30 mouse cellular contexts compared by ENCODE assay signal in genomic region chr6:98620886-98621285, GRCm38 (mm10).
DNase-seq lines count a peak whose midpoint lies in the region; ATAC-seq and TF ChIP-seq lines count a peak whose summit lies in the region.
"Had no signal": no experiment of that assay in that cellular context is flagged by ENCODE, and none has a peak within 500 bp of the region (broad histone marks: within the 10 kb centered on the region; RNA-seq: fewer than 3 reads in every experiment).

No protein-coding gene starts in this region.

- no peak overlapping the region for H3K4me2 ChIP-seq in lung, postnatal 0 days (replicated peaks; ENCODE audit: low read depth, low read length)
- H3K4me2 ChIP-seq: embryonic facial prominence, embryonic 12.5 days; embryonic facial prominence, embryonic 15.5 days; heart, embryonic 12.5 days; heart, embryonic 15.5 days; hindbrain, embryonic 13.5 days had no signal

- peak; percentile 43; the same call in 1 of the 2 replicates for ATAC-seq in lung, postnatal 0 days
- ATAC-seq: forebrain, embryonic 14.5 days; forebrain, postnatal 0 days; hindbrain, embryonic 16.5 days; Patski had no signal

- H3K9ac ChIP-seq in lung, postnatal 0 days (replicated peaks; ENCODE audit: low read depth): no peak overlapping the region
- H3K9ac ChIP-seq: embryonic facial prominence, embryonic 12.5 days; embryonic facial prominence, embryonic 15.5 days; forebrain, postnatal 0 days; heart, embryonic 12.5 days; heart, embryonic 15.5 days; hindbrain, embryonic 13.5 days had no signal

- no peak overlapping the region for H3K4me3 ChIP-seq in lung, postnatal 0 days (ENCODE audit: low read depth, low read length)
- H3K4me3 ChIP-seq: embryonic facial prominence, embryonic 12.5 days; embryonic facial prominence, embryonic 15.5 days; gastrocnemius, adult 2 months; heart, embryonic 12.5 days; heart, embryonic 15.5 days; hindbrain, embryonic 10.5 days; hindbrain, embryonic 13.5 days had no signal

- TF ChIP-seq CTCF in lung, postnatal 0 days (IDR thresholded peaks at IDR 0.05): no peak

- H3K36me3 ChIP-seq in lung, postnatal 0 days (ENCODE audit: insufficient read depth, low read length): no peaks in the 10 kb centered on the region
- H3K36me3 ChIP-seq: embryonic facial prominence, embryonic 12.5 days; embryonic facial prominence, embryonic 15.5 days; G1E; heart, embryonic 12.5 days; heart, embryonic 15.5 days; hindbrain, embryonic 10.5 days; hindbrain, embryonic 13.5 days had no signal

- WGBS in lung, postnatal 0 days: 62% methylated on average over 3 of the region's 3 CpGs

- 0 out of 2 replicates have a peak, but pooled peaks have one; percentile 14 for TF ChIP-seq EP300 in lung, postnatal 0 days (IDR thresholded peaks at IDR 0.05)

- H3K27ac ChIP-seq in lung, postnatal 0 days (ENCODE audit: low read length): no peak overlapping the region
- H3K27ac ChIP-seq: embryonic facial prominence, embryonic 12.5 days; embryonic facial prominence, embryonic 15.5 days; gastrocnemius, adult 2 months; heart, embryonic 15.5 days; hindbrain, embryonic 10.5 days; hindbrain, embryonic 13.5 days had no signal

- H3K4me1 ChIP-seq in lung, postnatal 0 days (ENCODE audit: insufficient read depth, low read depth, low read length): no peaks in the 10 kb centered on the region
- H3K4me1 ChIP-seq: embryonic facial prominence, embryonic 15.5 days; heart, embryonic 15.5 days; hindbrain, embryonic 10.5 days; hindbrain, embryonic 13.5 days had no signal

- H3K27me3 ChIP-seq in lung, postnatal 0 days (replicated peaks; ENCODE audit: insufficient read depth, low read length): no peaks in the 10 kb centered on the region
- H3K27me3 ChIP-seq: CH12.LX; embryonic facial prominence, embryonic 12.5 days; embryonic facial prominence, embryonic 15.5 days; heart, embryonic 12.5 days; heart, embryonic 15.5 days; hindbrain, embryonic 13.5 days; Patski had no signal

- H3K9me3 ChIP-seq in lung, postnatal 0 days (ENCODE audit: low read length): no peaks in the 10 kb centered on the region
- H3K9me3 ChIP-seq: embryonic facial prominence, embryonic 12.5 days; embryonic facial prominence, embryonic 15.5 days; heart, embryonic 12.5 days; heart, embryonic 15.5 days; hindbrain, embryonic 10.5 days; hindbrain, embryonic 13.5 days had no signal

- peak; percentile 42 to 45 for DNase-seq in lung, adult 18-20 months
- peak; percentile 67 for DNase-seq in lung, postnatal 0 days (ENCODE audit: low spot score)
- DNase-seq in lung, postnatal 25 days (ENCODE audit: low spot score): peak; percentile 42
- no peak for DNase-seq in kidney, adult 18-20 months
- no peak for DNase-seq in kidney, adult 8-10 months
- DNase-seq in left cerebral cortex, adult 18-20 months (ENCODE audit: low spot score in 2 of 2): no peak
- DNase-seq: adrenal gland, postnatal 10 days; adrenal gland, postnatal 36 days; B cell, adult 2 months; cerebellum, adult 11 months; cerebellum, adult 2 months; cerebellum, adult 9-11 months; cerebellum, postnatal 25 days; forebrain, postnatal 0 days; gastrocnemius, adult 2 months; gastrocnemius, postnatal 25 days; heart, adult 18-20 months; heart, postnatal 10 days; heart, postnatal 36 days had no signal

Comparison
In these comparisons a context has a peak if more than half of its experiments do, and no peak if none do; other contexts are left out.
1. DNase-seq: peak in lung, adult 18-20 months (2 of 2), lung, postnatal 0 days (single experiment) and lung, postnatal 25 days (single experiment); none in kidney, adult 18-20 months (single experiment), kidney, adult 8-10 months (0 of 2) and left cerebral cortex, adult 18-20 months (0 of 2).